Mouse (Mus musculus): ENCODE measurements around the gene Gab2. TPM values are rescaled to one million over a fixed set of nuclear protein-coding genes. Genes with fewer than 3 reads are reported as not detected.
A peak's percentile ranks its signal among the peaks of the same experiment; 100 is the strongest.

Gene Gab2
- 32.5 and 36.3 TPM in 2 replicates for total RNA-seq (2017)

DNA sequence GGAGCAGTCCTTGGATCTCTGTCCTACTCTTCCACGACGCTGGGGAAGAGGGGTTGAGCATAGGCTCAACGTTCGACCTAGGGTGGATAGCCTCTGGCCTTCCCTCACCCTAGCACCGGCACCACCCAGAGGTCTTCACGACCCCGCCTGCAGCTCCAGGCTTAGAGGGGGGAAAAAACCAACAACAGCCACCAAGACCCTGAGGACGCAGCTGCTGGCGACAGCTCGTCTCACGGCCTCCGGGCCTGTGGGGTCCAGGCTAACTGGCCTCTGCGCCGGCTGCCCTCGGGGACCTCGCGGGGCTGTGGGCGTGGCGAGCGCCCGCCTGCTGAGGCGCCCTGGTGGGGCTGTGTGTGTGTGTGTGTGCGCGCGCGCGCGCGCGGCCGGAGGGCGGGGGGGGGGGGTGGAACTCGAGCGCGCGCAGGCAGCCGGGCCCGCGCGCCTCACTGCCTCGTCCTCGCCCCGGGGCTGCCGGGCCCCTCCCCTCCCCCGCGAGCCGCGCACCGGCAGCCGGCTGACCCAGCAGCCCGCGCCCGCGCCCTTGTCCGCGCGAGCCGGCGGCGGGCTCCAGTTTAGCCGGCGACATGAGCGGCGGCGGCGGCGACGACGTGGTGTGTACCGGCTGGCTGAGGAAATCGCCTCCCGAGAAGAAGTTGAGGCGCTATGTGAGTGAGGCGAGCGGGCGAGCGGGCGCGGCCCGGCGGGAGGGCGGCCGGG lies at the start of gene Gab2:
Gene Gab2, plus strand, starts transcription at position 345 of the 717 bp plus-strand sequence.
- peak; percentile 22; the same call in 1 of the 2 replicates for ATAC-seq (ENCODE audit: extremely low read depth, insufficient number of reproducible peaks, low FRiP score, poor library complexity, severe bottlenecking)

DNA sequence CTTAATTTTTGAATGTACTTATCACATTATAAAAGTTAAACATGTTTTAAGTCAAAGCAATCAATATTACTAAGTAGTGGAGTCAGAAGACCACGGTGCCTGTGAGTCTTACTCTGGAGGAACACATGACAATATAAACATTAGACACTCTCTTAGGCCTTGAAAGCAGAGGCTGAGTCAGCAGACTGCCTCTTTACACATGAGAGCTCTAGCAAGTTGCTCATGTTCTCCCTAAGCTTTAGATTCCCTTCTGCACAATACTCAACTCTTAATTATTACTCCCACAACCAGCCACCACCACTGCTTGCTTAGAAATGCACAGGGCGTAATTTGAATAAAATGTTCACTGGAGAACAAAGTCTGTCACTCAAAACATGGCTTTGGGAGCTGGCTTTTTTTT lies 49.0 kb upstream of the Gab2 start:
- ATAC-seq (ENCODE audit: extremely low read depth, insufficient number of reproducible peaks, low FRiP score, poor library complexity, severe bottlenecking) = no peak

DNA sequence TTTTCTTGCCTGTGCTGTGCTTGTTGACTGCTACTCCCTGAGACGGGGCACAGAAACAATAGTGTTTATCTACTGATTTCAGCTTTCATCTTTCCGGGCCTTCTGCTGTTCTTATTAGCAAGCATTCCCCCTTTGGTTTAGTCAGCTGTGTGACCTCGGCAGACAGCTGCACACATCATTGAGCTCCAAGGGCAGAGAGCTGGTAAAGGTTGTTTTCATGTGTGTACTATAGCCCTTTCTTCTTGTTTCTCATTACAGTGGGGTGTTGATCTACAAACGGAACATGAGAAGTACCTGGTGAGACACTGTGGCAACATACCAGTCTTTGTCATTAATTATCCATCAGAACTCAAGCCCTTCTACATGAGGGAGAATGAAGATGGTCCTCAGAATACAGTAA lies 41.7 kb upstream of the Gab2 start:
- no peak for ATAC-seq (ENCODE audit: extremely low read depth, insufficient number of reproducible peaks, low FRiP score, poor library complexity, severe bottlenecking)

DNA sequence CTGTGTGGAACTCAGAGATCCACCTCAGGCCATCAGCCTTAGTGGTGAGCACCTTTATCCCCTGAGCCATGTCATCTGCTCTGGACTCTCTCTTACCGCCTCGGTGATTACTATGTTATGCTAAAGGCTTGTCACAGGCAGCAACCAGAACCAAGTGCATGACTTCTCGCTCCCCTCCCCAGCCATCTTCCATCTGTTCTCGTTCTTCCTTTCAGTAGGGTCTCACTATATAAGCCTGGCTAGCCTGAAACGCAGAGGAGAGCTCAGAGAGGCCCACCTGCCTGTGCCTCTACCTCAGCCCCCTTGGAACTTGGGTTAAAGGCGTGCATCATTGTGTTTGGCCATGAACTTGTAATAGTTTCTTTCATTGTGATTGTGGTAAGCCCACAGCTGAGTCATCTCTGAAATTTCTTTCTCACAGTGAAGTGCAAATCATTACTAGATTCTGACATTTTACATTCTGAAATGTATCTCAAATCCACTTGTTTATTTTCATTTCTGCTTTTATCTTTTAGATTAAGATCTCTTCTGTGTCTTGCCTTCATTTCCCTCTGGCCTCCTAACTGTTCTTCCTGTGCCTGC lies 39.4 kb upstream of the Gab2 start:
- no peak for ATAC-seq (ENCODE audit: extremely low read depth, insufficient number of reproducible peaks, low FRiP score, poor library complexity, severe bottlenecking)

DNA sequence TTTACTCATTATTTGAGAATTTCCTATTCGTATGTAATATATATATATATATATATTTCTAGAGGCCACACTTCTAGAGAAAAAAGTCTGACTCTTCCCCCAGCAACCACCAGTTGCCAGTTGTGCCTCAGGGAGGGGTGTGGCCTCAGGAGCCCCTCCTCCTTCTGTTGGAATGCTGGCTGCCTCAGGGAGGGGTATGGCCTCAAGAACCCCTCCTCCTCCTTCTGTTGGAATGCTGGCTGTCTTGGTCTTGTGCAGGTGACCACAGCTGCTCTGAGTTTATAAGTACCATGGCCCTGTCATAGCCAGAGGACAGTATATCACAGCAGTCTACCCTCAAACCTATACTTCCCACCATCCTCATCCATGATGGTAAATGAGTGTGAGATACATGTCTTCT lies 38.4 kb upstream of the Gab2 start:
- ATAC-seq (ENCODE audit: extremely low read depth, insufficient number of reproducible peaks, low FRiP score, poor library complexity, severe bottlenecking) = no peak

DNA sequence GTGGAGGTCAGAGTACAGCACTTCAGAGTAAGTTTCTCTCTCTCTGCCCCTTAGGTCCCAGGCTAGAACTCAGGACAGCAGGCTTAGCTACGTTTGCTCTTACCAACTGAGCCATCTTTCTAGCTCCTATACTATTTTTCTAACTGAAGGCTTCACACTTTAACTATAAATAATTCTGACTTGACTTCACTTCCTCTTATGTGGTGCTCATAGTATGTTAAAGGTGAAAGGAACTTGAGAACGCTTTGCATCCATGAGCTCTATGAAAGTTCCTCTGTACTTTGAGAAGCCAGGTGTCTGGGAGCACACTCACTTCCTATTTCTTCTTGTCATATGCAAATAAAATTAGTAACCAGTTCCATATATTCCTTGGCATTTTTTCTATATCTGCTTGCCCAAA lies 20.4 kb upstream of the Gab2 start:
- ATAC-seq (ENCODE audit: extremely low read depth, insufficient number of reproducible peaks, low FRiP score, poor library complexity, severe bottlenecking) = no peak

DNA sequence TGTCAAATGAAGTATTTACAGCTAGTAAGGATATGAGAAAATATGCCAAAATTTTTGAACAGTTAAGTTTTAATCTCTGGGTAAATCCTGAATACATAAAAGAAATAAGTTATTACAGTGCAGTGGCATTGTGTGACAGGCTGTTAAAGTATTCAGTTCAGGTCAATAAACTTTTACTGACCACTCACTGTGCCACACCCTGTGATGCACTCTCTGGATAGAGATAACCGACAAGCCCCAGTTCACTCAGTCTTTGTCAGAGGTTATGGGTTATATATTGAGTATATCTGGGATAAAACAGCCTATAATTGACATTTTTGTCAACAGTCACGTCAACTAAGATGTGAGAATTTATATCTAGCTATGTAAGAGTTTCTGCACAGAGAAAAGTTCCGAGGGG lies 9.9 kb upstream of the Gab2 start:
- no peak for ATAC-seq (ENCODE audit: extremely low read depth, insufficient number of reproducible peaks, low FRiP score, poor library complexity, severe bottlenecking)

DNA sequence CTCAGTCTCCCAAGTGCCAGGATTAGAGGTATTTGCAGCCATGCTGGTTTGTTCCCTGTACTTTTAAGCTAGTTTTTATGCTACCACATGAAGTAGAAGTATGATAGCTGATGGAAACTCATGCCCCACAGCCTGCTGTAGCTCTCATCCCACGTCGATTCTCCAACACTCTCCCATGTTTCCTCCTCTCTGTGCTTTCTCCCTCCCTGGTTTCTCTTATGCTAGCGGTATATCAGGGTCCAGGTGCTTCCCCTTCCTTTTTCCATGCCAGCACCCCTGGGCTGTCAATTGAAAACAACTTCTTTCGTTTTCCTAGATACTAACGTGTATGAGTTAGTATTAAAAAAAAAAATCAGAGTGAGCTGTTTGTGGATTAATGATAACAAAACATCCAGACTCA lies 9.3 kb upstream of the Gab2 start:
- ATAC-seq (ENCODE audit: extremely low read depth, insufficient number of reproducible peaks, low FRiP score, poor library complexity, severe bottlenecking) = no peak

DNA sequence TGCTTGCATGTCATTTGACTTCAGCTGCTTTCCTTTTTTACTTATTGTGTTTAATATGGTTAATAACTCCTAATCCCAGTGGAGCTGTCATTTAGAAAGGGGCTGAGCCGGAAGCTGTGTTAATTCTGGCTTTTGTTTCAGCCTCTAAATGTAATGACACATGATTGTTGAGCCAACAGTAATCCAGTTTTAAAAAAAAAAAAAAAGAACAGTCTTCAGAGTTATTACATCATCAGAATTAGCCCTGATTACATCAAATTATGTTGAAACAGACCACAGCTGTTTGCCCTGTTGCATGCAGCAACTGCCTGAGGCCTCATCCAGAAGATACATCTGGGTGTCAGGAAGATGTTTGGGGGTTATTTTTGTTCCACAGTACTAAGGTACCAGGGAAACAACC lies 6.4 kb upstream of the Gab2 start:
- 0 out of 2 replicates have a peak, but pooled peaks have one; percentile 27 for ATAC-seq (ENCODE audit: extremely low read depth, insufficient number of reproducible peaks, low FRiP score, poor library complexity, severe bottlenecking)

DNA sequence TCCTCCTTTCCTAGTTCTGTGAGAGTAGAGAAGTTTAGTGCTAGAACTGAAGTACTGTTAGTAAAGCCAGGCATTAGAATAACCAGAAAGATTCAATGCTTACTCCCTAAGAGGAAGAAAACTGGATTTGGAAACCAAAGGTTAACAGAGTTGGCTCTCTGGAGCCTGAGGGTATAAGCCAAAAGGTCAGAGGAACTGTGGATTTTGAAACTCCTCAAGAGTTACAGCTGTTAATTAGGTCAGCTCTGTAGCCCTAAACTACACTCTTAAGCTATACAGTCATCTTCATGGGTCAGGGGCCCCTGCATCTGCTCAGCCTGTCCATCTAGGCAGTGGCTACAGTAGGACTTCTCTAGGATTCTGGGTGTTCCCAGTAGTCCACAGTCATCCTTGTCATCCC lies 4.4 kb upstream of the Gab2 start:
- no peak for ATAC-seq (ENCODE audit: extremely low read depth, insufficient number of reproducible peaks, low FRiP score, poor library complexity, severe bottlenecking)

DNA sequence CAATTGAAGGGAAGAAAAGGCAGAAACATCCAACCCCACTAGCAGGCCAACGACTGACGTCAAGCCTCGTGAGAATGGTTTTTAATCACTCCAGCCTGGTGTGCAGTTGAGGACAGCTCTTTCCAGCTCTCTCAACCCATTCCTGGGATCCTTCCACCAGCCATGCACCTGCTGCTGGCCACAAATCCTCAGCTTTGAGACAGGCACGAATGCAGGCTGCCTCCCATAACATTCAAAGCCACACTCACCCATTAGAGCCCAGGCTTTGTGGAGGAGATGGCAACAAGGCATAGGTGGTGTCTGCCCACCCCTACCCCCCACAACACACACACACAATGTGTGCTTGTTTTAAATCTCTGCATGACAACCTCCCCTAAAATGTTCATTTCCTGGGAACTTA lies 2.7 kb upstream of the Gab2 start:
- no peak for ATAC-seq (ENCODE audit: extremely low read depth, insufficient number of reproducible peaks, low FRiP score, poor library complexity, severe bottlenecking)

DNA sequence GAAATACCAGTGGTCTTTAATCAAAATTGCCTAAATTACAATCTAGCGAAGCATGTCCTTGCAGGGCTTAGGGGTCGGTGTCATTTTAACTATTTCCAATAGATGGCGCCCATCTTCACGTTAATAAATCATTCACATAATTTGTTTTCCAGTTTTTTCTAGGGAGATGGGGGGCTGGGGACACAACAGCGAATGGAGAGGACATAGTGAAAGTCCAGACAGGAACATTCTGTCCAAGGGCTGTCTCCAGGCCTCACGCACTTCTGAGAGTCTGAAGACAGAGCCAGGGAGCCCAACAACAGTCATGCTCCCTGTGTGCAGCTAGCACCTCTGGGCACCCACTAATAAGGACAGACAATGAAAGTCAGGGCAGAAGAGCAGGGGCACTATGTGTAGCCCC lies 2.2 kb upstream of the Gab2 start:
- no peak for ATAC-seq (ENCODE audit: extremely low read depth, insufficient number of reproducible peaks, low FRiP score, poor library complexity, severe bottlenecking)

DNA sequence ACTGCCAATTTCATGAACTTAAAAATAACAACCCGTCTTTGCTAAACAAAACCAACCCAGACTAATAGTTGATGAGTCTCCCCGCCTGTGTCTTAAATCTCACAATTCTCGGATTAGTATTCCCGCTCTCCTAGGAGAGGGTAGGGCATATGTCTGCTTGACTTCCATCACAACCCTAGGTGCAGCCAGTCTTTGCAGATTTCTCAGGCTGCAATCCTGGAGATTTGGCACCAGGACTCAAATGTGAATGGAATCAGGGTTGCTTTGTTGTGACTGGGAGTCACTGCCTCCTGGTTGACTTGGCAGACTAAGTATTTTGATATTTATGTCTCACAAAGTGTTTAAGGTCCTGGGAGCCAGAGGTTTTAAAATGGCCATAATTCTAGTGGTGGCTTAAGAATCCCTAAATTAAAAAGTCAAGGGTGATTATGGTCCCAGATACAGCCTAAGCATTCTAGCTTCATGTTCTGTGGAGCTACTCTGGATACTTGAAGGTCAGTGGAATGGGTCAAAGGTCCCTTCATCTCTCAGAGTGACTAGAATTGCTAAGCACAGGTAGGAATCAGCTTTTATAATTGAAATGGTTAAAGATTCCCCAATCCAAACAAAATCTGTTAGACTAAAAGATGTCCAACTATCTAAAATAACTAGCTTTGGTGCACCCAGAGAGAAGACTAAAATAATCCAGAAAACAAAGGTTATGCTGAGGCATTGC lies 1.6 kb upstream of the Gab2 start:
- ATAC-seq (ENCODE audit: extremely low read depth, insufficient number of reproducible peaks, low FRiP score, poor library complexity, severe bottlenecking) = no peak

DNA sequence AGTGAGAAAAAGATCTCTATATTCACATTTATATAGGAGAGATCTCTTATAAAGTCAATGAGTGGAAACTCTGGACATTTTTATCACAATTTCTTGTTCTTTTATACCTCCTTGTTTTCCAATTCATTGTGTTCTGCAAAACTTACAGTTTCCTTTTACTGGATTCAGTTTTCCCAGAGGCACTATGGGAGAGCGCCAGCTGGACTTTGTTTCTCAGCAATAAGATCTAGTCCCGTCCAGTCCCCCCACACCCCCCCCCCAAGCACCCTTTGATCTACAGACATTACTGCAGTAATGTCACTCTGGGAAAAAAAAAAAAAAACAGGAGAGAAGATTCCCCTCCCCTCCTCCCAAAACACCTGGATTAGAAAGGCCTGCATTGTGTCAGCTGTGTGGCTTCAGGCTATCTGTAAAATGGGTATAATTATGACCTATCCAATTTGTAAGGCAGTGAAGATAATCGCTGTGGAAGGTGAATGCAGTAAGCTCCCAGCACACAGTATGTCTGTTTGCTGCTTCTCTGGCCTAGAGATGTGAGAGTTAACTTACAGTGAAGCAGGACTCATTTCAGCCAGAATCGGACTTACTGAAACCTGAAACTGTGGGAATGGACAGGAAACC lies 655 bp upstream of the Gab2 start:
- no peak for ATAC-seq (ENCODE audit: extremely low read depth, insufficient number of reproducible peaks, low FRiP score, poor library complexity, severe bottlenecking)

DNA sequence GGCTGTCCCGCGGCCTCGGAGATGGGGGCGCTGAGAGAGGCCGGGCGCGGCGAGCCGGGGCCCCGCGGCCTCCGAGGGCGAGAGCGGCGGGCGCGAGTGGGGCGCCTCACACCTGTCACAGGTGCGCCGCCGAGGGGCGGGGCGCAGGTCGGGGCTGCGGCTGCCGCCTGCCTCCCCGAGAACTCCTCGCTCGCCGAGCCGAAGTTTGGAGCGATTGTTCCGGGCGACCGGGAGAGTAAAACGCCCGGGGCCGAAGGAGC lies 503 bp downstream of the Gab2 start:
- ATAC-seq (ENCODE audit: extremely low read depth, insufficient number of reproducible peaks, low FRiP score, poor library complexity, severe bottlenecking) = no peak

DNA sequence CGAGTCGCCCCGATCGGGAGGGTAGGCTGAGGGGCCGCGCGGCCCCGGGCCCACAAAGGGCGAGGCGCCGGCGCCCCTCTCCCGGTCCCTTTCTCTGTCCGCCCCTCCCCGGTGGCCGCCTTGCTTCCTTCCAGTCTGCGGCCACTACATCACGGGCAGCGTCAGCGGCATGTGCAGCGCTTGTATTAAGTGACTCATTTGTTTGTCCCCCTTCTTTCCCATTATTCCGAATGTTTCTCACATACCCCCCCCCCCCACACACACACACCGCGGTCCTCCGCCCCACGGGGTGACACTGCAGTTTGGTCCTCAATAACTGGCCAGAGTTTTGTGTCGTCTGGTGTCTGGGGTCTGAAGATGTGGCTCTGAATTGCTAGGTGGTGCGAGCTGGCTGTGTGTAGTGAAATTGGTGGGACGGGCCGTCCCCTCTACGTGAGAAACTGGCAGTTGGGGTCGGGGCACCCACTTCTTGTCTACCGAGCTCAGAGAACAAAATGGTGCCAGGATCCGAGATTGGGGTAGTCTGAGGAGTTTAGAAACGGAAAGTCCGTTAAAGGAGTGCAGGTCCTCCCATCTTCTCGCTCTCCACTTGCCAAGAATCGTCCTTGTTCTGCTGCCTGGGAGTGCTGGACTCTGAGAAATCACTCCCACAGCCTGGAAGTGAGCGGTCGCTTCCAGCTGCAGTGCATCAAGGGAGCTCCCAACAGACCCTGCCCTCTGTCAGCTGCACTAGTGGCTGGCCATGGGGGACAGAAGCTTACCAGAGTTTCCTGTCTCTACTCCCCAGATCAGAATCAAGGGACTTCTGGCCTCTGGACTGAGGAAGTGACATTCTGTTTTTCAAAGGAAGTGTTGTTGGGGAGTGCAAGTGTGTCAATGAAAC lies 1.1 kb downstream of the Gab2 start:
- peak; percentile 61 for ATAC-seq (ENCODE audit: extremely low read depth, insufficient number of reproducible peaks, low FRiP score, poor library complexity, severe bottlenecking)

DNA sequence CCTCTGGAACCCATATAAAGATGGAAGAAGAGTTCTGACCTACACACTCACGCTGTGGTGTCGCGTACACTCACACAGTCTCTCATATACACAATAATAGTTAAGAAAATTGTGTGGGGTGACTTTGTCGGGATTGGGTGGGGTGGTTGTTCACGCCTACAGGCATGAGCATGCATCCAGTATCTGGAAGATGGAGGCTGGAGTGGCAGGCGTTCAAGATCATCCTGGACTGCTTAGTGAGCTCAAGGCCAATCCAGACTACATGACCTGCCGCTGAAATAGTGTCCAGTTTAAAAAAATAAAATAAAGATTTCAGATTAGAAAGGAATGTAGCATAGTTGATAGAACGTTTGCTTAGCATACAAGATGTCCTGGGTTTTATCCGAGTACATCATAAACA lies 2.2 kb downstream of the Gab2 start:
- ATAC-seq (ENCODE audit: extremely low read depth, insufficient number of reproducible peaks, low FRiP score, poor library complexity, severe bottlenecking) = no peak

DNA sequence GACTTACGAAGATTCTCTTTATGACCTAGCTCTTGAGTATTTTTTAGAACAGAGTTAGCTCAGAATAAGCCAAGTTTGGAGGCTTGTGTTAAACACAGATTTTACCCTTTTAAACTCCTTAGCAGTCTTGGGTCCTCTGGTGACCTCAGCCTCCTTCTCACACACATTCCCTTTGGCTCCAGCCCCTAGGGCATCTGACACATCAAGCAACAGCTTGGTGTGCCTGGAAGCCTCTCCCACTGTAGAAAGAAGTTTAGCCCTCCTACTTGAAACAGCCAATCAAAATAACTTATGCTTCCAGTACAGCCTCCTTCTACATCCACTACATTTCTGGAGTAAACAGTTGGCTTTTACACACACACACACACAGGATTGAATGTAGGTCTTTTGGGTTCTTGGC lies 2.8 kb downstream of the Gab2 start:
- no peak for ATAC-seq (ENCODE audit: extremely low read depth, insufficient number of reproducible peaks, low FRiP score, poor library complexity, severe bottlenecking)

DNA sequence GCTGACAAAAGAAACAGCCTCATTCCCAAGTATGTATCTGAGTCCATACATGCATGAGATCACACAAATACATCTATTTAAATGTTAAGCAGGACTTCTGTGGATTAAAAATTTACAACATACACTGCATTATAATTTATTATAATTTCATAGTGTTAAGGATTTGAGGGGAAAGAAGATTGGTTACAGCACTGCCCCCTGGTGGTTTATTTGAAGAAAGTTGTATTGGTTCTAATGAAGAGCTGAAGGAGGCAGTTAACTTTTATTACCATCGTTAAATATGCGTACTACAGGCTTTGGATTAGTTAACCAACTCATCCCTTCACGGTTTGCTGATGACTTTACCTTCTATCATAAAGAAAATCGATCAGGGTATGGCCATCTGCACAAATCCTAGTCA lies 3.9 kb downstream of the Gab2 start:
- ATAC-seq (ENCODE audit: extremely low read depth, insufficient number of reproducible peaks, low FRiP score, poor library complexity, severe bottlenecking) = no peak
